Mouse (Mus musculus) kidney, adult 18-20 months (tissue): Measurements from ENCODE around the gene Erc2.

Experiments
- DNase-seq: peaks from one replicate; pipeline ENCODE4 v3.0.0; 2021

The Erc2 gene

GRCm38 (mm10) chr14:28321916-28322534 lies 699.8 kb downstream of the Erc2 start:
- DNase-seq, result no peak

DNA sequence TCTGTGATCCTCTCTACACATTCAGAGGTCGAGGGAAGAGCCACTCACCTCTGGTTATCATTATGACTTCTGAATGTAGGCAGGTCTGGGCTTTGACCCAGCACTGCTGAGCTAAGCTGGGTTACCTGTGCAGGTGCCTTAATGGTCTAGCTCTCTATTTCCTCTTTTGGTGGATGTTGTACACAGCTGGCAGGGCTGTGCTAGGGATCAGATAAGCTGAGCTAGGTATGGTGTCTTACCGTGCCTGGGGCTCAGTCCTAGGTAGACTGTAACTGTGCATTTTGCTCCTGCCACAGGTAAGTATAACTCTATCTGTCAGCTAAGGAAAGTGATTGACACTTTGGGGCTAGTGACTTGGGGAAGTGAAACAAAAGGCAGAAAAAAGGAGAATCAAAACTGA lies 701.0 kb downstream of the Erc2 start:
- no peak for DNase-seq

DNA sequence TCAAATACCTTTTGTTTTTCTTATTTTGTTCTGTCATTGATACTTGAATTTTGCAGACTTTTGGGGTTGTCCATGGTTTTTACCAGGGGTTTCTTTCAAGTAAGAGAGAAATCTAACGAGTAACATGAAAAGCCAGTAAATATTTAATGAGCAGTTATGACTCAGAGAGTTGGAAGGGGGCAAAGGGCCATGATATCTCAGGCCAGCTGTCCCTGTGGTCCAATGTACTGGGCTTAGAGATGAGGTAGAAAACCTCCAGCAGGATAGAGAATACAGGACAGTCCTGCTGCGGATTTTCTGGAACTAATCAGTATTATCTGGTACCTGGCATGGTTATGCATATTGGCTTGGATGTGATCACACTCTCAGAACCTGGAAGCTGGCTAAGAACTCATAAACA lies 701.5 kb downstream of the Erc2 start:
- DNase-seq, result no peak

DNA sequence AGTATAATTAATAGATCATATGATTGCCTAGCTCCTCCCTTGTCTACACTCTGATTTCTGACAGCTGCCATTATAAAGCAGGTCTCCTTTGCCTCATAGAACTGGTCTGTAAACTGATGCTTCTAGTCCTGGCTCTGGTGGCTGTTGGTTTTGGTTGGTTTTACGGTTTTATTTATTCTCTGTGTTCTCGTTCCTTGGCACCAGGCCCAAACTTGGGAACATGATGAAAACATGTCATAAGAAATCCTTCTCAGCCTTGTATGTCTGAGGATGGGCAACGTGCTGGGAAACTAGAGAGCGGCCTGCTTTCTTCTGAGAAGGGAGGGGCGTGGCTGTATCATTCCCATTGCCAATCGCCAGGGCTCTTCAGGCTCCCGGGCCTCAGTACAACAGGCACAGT lies 704.2 kb downstream of the Erc2 start:
- DNase-seq, result no peak

DNA sequence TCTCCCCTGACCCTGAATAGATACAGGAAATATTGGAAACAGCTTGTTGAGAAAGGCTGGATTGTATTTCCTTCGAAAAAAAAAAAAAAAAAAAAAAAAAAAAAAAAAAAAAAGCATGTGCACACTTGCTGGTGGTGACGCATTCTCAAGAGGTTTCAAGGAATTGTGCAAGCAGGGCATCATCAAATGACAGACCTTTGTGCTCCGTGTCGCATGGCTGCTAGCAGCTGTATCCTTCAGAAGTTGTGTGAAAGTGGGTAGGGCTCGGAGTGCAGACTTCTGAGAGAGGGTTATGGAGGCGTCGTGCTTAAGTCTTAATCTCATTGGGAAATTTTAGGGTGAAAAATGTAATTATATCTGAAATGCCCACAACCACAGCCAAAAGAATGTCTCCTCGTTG lies 706.3 kb downstream of the Erc2 start:
- DNase-seq, result no peak

DNA sequence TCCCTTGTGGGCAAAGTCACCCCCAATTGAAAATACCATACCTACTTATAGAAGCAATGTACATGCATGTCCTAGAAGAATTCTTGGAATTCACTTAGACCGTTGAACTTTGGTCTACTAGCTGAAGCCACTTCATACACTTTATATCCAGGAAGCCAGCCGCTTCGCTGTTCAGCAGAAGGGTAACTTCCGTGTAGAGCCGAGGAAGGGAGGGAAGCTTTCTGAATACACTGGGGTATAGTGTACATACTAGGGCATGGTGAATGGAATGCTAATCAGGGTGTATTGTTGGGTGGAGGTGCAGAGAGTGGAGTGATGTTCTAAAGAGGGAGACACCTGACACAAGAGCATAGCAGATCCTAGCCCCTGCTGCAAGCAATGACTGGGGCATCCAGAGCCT lies 708.9 kb downstream of the Erc2 start:
- no peak for DNase-seq

DNA sequence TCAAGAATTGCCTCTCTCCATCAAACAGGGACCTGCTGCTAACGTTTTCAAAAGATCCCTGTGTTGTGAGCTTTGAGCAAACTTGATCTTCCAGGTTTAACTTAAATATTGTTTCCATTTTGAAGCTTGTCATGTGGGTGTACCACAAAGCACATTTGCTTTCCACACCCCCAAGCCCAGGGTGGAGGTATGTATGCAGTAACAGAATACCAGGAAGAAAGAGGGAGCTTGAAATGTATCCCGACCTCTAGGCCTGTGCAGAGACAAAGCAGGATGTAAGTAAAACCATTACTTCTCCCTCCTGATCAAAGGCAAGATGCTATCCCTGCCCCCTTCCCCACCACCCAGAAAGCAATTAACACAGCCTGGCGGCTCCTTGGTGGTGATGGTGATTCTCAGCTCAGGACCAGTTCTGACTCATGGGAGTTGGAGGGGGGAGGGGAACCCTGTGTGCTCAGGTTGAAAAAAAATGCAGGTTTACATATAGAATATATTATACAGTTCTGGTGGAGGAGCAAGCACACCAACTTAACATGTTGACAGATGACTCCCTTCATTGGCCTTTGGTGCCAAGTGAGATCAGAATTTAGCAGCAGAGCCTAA lies 710.2 kb downstream of the Erc2 start:
- no peak for DNase-seq

GRCm38 (mm10) chr14:28339146-28339545 lies 716.9 kb downstream of the Erc2 start:
- DNase-seq, result no peak

DNA sequence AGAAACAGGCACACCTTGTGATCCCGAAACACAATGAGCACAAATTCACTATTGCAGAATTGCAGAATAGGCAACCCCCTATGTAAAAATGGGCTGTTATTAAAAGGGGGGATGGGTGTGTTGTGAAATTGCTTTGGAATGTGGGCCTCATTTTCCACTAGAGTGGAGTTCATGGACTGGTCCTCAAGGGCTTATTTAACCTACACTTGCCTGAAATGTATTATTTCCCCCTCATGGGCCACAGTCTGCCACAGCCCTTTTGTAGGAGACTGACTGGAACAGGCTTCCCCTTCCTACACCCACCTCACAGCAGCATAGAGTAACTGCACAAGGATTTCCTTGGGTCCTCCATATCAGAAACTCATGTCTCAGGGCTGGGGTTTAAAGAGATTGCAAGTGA lies 726.9 kb downstream of the Erc2 start:
- DNase-seq, result no peak

GRCm38 (mm10) chr14:28356031-28356430 lies 733.8 kb downstream of the Erc2 start:
- DNase-seq, result no peak

GRCm38 (mm10) chr14:28359502-28359901 lies 737.3 kb downstream of the Erc2 start:
- no peak for DNase-seq

DNA sequence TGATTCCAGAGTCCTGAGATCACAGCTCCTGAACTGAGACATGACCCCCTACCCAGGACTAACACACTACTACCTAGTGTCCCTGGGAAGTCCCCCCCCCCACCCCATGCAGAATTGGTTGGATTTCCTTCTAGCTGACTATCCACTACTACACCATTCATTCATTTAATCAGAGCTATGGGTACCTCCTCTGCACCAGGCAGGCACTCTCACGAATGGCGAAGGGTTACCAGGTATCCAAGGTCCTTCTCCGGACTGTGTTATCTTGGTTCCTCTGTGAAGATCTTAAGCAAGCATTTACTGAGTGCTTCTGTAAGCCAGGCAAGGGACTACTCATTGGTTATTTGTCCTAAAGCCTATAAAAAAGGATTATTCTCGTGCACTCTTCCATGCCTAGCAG lies 737.8 kb downstream of the Erc2 start:
- no peak for DNase-seq

DNA sequence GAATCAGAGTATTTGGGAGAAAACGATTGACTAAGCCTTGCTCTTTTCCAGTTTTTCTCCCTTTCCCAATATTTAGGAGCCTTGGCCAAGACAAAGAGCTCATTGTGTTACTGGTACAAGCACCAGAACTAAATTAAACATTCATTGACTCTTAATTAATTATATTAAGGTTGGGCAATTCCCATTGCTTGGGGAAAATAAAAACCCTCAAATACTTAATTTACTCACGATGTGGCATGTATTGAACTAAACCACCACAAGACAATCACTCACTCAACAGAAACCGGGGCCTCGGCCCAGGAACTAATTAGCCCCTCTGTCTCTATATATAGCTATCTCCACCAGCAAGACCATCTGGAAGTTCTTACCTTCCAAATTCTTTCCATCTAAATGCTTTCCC lies 740.1 kb downstream of the Erc2 start:
- no peak for DNase-seq

DNA sequence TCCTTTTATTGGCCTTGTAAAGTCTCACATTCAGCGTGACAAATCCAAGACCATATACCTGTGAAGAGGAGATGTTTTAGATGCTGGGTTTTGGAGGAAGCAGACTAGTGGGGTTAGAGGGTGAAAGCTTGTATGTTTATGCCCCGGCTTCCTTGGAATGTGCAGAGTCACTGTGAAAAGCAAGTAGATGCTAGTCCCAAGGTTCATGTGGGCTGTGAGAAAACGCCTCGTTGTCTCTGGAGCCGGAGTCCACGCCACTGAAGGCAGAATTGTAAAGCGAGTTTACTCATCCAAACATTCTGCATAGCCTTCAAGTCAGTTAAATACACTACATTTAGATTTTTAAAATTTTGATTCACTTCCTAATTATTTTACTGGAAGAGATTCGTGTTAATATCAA lies 748.5 kb downstream of the Erc2 start:
- no peak for DNase-seq

GRCm38 (mm10) chr14:28371651-28372050 lies 749.4 kb downstream of the Erc2 start:
- DNase-seq, result no peak

DNA sequence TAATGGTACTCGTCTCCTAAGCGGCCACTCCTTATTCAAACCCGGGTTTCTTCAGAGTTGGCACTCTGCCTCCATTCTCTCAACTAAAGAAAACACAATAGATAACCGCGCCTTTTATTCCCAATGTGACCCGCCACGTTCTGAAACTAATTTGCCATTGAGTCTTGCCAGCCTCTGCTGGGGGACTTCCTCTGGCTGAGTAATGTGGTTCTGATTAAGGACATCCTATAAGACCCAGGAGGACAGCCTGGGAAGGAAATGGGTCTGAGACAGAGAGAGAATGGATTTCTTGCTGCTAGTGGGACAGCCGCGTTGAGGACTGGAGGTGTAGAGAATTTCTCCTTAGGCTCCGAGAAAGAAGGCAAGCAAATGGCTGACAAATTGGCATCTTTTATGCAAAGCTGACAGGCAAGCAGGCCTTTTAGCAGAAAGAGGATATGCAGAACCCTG lies 753.4 kb downstream of the Erc2 start:
- DNase-seq, result no peak

GRCm38 (mm10) chr14:28376208-28376805 lies 754.1 kb downstream of the Erc2 start:
- DNase-seq, result no peak

- no peak for DNase-seq
These were observed 755.3 kb downstream of the Erc2 start for GRCm38 (mm10) chr14:28377519-28377918.

DNA sequence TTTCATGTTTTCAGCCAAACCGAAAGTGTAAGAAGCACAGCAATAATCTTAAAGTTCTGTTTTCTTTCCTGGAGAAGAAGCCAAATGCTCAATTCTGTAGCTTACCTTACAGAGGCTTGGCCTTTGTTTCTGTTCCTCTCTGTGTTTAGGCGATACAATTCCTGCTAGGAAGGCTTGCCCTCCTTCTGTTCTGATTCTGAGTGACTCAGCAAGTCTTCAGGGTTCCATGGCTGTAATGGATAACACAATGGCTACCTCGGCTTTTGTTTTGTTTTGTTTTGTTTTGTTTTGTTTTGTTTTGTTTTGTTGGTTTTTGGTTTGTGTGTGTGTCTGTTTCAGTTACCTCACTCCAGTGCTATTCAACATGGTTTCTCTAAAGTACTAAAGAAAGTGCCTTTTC lies 757.9 kb downstream of the Erc2 start:
- DNase-seq, result no peak

DNA sequence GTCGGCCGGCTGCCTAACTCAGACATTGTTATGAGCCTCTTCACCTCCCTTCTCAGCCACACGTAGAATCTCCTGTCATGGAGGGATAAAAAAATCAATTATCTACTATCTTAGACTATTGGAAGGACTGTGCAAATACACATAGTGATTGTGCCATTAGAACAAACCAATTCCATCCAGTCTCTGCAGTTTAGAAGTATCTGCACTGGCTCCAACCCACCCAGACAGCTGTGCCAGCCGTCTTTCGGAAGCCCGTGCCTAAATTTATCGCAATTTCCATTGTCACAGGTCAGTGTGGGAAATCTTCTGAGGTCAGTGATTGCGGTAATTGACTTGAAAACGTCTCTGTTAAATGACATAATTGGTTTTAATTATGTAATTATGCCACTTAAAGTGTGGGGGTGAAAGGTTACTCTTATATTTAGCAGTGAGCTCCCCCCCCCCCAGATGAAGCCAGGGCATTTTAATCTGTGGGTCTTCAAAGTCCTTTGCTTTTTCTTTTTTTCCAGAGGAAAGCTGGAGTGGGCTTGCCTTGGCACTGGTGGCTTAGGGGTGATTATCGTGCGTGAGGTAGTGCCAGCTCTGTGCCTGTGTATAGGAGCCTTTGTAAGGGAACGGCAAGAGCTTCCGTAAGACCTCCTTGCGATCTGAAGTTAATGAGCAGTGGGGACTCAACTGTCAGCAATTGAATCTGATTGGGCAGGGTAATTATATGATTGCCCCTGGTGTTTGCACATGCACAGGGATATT lies 759.7 kb downstream of the Erc2 start:
- no peak for DNase-seq

DNA sequence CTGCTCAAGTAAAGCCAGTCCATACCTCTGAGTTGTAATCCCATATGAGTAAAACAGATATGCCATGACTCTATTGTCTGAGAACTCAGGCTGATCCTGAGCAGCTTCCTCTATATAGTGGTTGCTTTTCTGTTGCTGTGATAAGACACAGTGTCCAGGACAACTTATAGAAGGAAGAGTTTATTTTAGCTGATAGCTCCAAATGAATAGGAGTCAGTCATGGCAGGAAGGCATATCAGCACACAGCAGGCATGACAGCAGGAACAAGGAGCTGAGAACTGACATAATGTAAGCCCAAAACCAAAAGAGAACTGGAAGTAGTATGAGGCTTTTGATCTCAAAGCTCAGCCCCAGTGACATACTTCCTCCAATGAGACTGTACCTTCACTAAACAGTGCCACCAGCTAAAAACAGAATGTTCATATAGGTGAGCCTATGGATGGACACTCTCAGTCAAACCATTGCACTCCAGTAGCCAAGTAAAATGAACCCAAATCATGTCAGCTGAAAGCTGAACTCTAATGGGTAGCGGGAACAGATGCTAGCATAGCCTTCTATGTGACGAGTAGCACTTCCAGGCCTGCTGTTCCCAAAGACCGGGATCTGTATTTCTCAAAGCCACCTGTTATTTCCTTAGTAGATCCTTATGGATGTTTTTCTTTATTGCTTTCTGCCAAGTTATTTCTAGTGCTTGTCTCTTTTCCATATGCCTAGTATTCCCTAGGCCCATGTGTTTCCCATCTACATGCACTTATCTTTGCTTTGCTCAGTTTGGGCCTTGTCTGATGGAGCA lies 764.8 kb downstream of the Erc2 start:
- no peak for DNase-seq

DNA sequence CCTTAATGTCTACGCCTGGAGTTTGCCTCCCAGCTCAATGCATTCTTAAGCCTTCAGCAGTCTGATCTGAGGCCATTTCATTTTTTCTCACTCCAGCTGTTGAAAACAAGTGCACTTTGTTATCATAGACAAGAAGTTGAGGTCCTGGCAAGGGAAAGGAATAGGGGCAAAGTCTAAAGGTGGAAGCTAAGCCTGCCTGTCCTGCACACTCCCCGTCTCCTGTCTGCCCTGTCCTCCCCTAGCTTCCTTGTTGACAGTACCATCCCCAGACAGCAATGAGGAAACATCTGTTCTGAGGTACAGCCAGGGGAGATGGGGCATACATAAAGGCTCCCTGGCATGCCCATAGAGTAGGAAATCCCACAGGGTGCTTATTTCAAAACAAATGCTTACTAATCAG lies 776.7 kb downstream of the Erc2 start:
- no peak for DNase-seq

- no peak for DNase-seq
These were observed 777.7 kb downstream of the Erc2 start for GRCm38 (mm10) chr14:28399897-28400296.
